Mouse (Mus musculus): ENCODE measurements at regions not wholly inside any gene's neighbourhood (a gene's known extent, or its start where the extent isn't known, plus 50 kb on each side); places are given as distances from the start of the nearest gene placed in this dataset.
A peak's percentile ranks its signal among the peaks of the same experiment; 100 is the strongest.
"Not testable (repeated sequence)": the region's sequence is repeated elsewhere in the genome, so short reads cannot be mapped to it uniquely, and the experiment has no call there.

GRCm38 (mm10) chr11:29628476-29628875 is 64.3 kb upstream of the Rtn4 start:
- no peak for DNase-seq

- DNase-seq = peak; percentile 38
Observed at GRCm38 (mm10) chr11:29632486-29632885, 60.3 kb upstream of the Rtn4 start.

GRCm38 (mm10) chr11:29633288-29633687 is 59.5 kb upstream of the Rtn4 start:
- DNase-seq = not testable (repeated sequence)

GRCm38 (mm10) chr11:29636759-29637200 is 56.0 kb upstream of the Rtn4 start:
- DNase-seq = no peak

DNA sequence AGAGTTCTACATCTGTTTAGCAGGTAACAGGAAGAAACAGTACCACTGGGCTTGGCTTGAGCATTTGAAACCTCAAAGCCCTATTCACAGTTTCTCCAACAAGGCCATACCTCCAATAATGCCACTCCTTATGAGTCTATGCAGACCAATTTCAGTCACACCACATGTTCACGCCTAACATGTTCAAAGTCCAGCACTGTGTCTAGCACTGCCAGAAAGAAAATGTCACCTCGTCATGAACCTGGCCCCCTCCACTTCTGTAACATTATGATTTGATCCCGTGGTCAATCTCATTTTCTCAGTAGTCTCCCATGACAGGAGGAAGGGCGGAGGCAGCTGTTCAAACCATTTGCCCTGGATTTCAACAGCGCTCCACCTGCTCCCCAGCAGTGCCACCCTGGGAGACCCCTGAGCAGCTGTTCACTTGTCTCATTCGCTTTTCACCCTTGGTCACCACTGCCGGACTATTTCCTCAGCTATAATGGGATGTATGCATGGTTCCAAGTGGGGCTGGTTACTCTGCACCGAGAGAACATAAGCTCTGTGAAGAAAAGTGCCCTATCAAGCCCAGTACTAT is 54.6 kb upstream of the Rtn4 start:
- DNase-seq = no peak

DNA sequence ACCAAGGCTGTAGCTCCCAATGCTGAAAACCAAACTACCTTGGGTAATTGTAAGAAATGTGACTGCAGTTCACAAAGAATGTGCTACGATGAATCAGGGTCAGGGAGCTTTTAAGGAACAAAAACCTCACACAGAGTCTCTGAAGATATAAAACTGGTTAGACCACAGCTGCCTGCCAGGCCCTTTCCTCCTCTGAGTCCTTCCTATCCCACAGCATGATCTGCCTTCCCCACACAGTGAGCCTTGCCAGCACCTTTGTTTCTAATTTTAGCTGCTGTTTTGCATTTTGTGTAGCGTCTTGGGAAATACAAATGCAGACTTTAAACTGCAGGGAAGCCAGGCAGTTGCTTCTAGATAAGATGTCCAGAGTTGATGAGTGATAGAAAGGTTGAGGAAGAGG is 53.9 kb upstream of the Rtn4 start:
- no peak for DNase-seq
